Mouse (Mus musculus): ENCODE measurements around the gene Nab2.

Gene Nab2

GRCm38 (mm10) chr10:127642772-127643552 is 25.4 kb downstream of the Nab2 start, which contains the start of gene Stat6:
TSS of gene Stat6 (plus strand) at chr10:127642986.
- DNase-seq (ENCODE audit: low spot score), result peak; percentile 52

- peak; percentile 78 for DNase-seq (ENCODE audit: low spot score)
Observed at GRCm38 (mm10) chr10:127641861-127642771, 26.3 kb downstream of the Nab2 start.

- DNase-seq (ENCODE audit: low spot score), result no peak
Observed at GRCm38 (mm10) chr10:127640421-127640820, 27.9 kb downstream of the Nab2 start.

- no peak for DNase-seq (ENCODE audit: low spot score)
Observed at GRCm38 (mm10) chr10:127632668-127633271, 35.6 kb downstream of the Nab2 start.

GRCm38 (mm10) chr10:127631261-127632214 is 36.8 kb downstream of the Nab2 start:
- DNase-seq (ENCODE audit: low spot score), result no peak

- no peak for DNase-seq (ENCODE audit: low spot score)
Observed at GRCm38 (mm10) chr10:127626433-127626832, 41.9 kb downstream of the Nab2 start.

GRCm38 (mm10) chr10:127623439-127624216 is 44.7 kb downstream of the Nab2 start:
- no peak for DNase-seq (ENCODE audit: low spot score)

- no peak for DNase-seq (ENCODE audit: low spot score)
Observed at GRCm38 (mm10) chr10:127622661-127623060, 45.7 kb downstream of the Nab2 start.

GRCm38 (mm10) chr10:127622057-127622392 is 46.3 kb downstream of the Nab2 start:
- DNase-seq (ENCODE audit: low spot score), result no peak

GRCm38 (mm10) chr10:127621191-127622056 is 46.9 kb downstream of the Nab2 start:
- peak; percentile 77 for DNase-seq (ENCODE audit: low spot score)

GRCm38 (mm10) chr10:127620406-127621190 is 47.8 kb downstream of the Nab2 start, which contains the start of gene Lrp1:
TSS of gene Lrp1 (minus strand) at chr10:127621148.
- DNase-seq (ENCODE audit: low spot score), result no peak

- no peak for DNase-seq (ENCODE audit: low spot score)
Observed at GRCm38 (mm10) chr10:127619941-127620405, 48.4 kb downstream of the Nab2 start.

GRCm38 (mm10) chr10:127619119-127619721 is 49.1 kb downstream of the Nab2 start:
- no peak for DNase-seq (ENCODE audit: low spot score)

GRCm38 (mm10) chr10:127618173-127618572 is 50.2 kb downstream of the Nab2 start:
- no peak for DNase-seq (ENCODE audit: low spot score)

- no peak for DNase-seq (ENCODE audit: low spot score)
Observed at GRCm38 (mm10) chr10:127617294-127617693, 51.1 kb downstream of the Nab2 start.

- no peak for DNase-seq (ENCODE audit: low spot score)
Observed at GRCm38 (mm10) chr10:127616261-127616679, 52.1 kb downstream of the Nab2 start.

- DNase-seq (ENCODE audit: low spot score), result no peak
Observed at GRCm38 (mm10) chr10:127615591-127615990, 52.8 kb downstream of the Nab2 start.

- DNase-seq (ENCODE audit: low spot score), result no peak
Observed at GRCm38 (mm10) chr10:127615034-127615374, 53.4 kb downstream of the Nab2 start.
